Mouse (Mus musculus) 3T3-L1 (cell line): ENCODE data around the gene Baiap2.
A peak's percentile ranks its signal among the peaks of the same experiment; 100 is the strongest.

Source experiments
- DNase-seq: peaks from one replicate; pipeline ENCODE4 v3.0.0-alpha.2; 2015; ENCODE audit warnings: low read depth, low spot score

The Baiap2 gene

DNA sequence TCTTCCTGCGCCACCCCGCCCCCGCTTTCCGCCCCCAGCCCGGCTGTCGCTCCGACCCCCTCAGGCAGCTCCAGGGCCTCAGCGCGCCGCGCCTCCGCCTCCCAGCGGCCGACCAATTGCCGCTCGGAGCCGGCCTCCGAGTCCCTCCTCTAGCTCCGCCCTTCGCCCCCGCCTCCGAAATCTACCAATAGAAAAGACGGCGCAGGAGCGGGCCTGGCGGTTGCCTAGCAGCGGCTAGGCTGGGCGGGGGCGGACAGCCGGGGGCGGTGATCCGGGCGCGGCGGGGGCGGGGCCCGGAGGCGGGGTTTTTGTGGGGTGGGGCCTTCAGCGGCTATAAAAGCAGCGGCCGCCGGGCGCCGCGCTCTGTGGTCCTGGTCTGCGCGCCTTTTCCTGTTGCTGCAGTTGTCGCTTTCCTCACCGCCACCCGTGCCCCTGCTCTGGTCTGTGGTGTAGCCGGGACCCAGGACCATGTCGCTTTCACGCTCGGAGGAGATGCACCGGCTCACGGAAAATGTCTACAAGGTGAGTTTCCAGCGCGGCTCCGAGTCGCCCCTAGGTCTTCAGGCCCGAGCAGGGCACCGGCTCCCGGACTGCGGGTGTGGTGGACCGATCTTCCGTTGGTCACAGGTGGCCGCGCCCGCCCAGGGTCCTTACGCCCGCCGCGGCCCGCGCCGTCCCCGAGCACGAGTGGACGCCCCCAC, at the start of gene Baiap2:
TSS of gene Baiap2 (plus strand) at position 37 of the 701 bp plus-strand sequence.
- DNase-seq, result peak; percentile 97

DNA sequence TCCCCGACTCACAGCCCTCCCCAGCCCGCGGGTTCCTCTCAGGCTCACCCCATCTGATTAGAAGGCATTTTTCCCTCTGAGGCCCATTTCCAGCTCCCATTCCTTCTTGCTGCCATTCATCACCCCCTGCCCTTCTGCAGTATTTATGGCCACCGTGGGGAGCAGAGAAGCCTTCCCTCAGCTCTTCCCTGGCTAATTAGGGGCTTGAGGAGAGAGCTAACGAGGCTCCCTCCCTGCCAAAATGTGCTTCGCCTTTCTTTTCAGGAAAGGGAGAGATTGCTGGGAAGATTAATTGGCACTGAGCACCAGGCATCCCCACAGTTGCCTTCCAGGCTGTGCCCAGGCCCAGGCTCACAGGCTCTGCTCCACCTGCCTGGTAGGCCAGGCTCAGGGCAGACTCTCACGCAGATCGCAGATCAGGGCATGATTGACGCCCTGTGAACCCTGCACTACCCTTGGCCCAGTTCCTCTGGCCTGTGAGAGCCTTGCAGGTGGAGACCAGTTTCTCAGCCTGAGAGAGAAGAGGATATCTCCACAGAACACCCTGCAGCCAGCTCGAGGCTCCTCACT, 48.8 kb upstream of the Baiap2 start:
- DNase-seq, result no peak

DNA sequence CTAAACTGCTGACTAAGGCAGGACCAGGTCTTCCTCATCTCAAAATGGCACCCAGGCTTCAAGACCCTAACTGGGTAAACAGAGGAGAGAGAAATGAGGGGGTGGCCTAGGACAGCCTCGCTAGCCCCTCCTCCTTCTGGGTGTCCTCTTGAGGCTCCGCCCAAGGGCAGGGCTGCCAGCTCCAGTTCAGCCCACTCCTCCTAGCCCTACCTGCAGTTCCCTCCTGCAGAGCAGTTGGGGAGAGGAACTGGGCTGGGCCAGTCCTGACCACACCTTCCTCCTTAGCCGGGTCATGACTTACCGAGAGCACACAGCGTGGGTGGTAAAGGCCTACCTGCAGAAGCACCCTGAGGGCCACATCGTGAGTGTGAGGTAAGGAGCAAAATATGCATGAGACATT, 47.9 kb upstream of the Baiap2 start:
- DNase-seq, result no peak

DNA sequence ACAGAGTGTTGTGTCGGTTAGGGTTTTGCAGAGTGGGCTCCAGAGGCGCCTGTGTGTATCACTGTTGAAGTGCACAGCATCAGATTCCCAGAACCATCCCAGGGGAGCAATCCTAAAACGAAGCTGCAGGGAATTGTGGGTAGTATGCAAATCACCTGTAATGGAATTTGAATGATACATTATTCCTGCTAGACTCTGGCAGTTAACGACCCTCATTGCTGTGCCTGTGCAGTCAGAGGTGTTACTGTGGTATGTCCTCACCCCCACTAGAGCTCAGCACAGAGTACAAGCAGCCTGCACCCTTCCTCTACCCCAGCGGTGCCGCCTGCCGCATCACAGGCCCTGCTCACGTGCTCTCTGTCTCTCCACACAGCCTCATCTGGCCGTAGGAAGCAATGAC, 45.5 kb upstream of the Baiap2 start:
- DNase-seq, result no peak

DNA sequence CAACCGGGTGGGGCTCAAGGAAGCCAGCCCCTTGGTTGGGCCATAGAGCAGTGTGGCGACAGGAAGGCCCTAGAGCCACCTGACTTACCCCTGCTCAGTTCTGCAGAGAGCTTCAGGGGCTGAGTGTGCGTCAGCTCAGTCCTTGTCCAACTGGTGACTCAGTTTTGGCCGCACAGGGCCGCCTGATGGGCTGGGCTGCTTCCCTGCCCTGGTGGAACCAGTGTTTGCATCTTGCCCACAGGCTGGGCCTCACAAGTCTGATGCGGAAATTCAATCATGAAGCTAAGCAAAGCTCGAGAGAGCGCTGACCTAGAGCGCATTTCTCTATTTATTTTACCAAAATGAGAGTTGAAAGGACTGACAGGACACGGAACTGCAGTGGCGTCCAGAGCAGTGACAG, 43.6 kb upstream of the Baiap2 start:
- no peak for DNase-seq

DNA sequence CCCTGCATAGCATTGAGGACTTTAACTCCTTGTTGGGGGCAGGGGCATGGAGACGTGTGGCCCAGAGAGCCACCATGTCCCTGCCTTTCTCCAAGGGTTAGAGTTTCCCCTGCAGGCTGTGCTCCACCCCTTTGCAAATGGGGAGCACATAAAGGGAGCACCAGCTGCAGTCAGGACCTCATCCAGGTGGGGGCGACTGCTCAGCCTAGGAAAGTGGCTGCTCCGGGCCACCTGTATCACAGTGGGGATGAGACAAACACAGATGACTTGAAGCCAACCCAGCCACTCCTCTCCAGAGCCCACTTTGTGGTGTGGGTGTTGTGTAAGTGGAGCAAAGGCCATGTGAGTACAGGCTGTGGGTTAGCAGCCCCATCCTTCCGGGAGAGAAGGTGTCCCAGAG, 41.4 kb upstream of the Baiap2 start:
- DNase-seq, result no peak

DNA sequence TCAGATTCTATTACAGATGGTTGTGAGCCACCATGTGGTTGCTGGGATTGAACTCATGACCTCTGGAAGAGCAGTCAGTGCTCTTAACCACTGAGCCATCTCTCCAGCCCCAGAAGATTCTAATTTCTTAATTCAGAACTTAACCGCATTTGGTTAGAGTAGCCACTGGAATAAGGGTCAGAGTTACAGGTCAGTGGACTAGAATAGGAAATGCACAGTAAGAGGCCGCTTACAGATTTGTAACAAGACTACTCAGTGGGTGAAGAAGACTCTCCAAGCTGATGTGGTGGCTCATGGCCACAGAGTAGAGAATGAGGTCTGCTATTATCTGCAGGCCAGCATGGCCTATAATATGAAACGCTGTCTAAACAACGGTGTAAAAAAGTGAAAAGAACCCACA, 39.7 kb upstream of the Baiap2 start:
- DNase-seq, result no peak

DNA sequence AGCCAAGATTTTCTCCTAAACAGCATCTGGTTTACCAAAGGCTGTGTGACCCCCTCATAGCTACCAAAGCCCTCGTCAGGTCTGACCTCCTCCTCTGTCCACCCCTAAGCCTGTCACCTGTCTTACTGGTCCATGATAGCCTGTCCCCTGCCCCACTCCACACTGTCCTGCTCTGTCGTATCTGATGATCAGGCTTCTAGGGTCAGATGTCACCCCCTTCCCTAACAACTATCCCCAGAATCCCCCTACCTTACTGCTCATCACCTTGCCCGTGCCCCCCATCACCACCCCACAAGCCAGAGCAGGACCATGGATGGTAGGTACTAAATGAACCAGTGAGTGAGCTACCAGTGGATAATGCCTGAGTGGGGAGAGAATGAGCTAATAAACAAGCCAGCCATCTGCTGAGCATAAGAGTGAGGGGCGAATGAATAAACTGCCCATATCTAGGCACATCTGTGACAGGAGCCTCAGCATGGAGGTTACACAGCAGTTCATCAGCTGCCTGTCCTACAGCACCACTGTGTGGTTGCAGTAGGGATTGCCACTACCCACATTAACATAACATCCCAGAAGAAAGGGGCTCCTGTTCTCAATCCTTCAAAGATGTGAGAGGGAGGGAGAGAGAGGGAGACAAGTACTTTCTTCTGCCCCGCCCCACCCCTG, 37.8 kb upstream of the Baiap2 start:
- DNase-seq, result peak; percentile 82

DNA sequence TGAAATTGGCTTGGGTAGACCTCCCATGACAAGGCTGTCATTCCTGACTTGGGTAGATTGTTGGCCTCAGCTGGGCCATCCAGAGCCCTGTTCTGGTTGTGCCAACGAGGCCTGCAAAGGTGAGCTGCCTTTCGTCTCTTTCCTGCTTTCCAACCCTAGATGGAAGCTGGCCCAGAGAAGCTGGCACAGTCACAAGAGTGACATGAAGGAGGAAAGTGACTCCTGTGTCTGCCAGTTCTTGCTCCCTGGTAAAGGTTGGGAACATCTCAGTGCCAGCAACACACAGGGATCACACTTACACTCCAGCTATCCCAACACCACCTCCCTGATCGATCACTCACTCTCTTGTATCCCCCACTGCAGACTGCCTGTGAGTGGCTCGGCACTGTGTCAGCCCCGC, 36.8 kb upstream of the Baiap2 start:
- DNase-seq, result no peak

DNA sequence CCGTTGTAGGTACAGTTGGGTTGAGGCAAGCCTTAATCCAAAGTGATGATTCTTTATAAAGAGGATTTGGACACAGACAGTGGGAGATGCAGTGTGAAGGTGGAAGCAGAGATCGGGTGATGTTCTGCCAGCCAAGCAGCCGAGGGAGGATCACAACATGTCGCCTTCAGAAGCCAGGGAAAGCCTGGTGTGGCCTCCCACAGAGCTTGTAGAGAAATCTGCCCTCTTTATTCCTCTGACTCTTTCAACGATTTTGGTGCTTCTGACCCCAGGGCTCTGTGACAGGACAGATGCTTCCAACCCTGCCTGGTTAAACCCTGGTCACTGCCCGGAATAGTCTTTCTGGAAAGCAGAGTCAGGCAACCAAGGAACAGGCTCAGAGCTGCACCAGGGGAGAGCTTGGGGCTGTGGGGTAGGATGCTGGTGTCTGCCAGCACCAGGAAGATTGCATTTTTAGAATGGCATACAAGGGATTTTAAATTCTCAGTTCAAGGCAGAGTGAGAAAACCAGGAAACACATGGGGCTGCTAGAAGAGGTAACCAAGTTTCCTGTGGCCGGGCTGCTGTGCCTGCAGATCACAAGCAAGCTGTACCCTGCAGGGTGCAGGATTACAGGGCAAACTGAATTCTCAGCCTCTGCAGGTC, 35.4 kb upstream of the Baiap2 start:
- no peak for DNase-seq

DNA sequence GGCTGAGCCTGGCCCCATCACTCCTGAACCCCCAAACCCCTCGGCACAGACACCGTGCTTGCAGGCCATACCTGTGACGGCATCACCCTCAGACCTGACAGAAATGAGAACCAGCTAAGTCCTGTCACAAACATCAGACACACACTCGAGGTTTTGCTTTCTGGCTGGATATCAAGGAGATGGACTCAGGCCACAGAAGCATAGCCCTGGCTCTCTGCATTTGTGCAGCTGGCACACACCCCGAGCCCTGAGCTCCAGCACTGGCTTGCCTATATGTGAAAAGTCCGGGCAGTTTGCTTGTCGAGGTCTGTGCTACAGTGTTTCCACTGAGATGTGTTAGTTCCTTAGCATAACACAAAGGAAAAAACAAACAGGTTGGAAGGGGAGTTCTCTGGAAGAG, 34.9 kb upstream of the Baiap2 start:
- no peak for DNase-seq

DNA sequence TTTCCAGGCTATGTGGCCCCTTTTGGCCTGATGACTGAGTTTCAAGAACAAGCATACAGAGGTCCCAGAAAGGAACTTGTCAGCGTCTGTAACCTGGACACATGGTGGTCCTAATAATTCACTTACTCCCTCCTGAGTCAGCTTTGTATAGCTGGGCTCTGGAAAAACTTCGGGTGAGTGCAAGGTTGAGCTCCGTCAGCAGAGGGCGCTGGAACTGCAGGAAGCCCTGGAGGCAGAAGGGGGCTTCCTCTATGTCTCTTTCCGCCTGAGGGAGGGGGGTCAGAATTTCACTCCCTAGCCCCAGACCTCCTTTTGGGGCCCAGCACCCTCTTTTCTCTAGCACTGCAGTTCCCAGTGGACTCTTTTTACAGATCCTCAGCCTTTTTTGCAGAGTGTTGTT, 33.1 kb upstream of the Baiap2 start:
- DNase-seq, result peak; percentile 76

DNA sequence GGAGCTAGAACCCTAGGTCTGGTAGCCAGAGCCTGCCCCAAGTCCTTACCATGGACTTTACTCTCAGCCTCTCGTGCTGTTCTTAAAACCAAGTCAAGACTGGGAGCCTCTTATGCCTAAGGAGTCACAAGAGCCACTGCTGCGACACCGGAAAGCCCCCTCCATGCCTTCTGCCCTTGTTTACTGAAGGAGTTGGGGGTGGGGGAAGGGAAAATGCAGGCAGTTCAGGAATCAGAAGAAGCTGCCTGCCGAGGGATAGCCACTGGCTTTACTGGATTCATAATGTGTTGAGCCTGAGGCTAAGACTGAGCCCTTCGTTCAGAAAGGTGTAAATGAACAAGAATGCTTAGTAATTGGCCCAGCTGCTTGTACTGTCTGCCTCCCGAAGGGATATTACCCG, 29.7 kb upstream of the Baiap2 start:
- no peak for DNase-seq

DNA sequence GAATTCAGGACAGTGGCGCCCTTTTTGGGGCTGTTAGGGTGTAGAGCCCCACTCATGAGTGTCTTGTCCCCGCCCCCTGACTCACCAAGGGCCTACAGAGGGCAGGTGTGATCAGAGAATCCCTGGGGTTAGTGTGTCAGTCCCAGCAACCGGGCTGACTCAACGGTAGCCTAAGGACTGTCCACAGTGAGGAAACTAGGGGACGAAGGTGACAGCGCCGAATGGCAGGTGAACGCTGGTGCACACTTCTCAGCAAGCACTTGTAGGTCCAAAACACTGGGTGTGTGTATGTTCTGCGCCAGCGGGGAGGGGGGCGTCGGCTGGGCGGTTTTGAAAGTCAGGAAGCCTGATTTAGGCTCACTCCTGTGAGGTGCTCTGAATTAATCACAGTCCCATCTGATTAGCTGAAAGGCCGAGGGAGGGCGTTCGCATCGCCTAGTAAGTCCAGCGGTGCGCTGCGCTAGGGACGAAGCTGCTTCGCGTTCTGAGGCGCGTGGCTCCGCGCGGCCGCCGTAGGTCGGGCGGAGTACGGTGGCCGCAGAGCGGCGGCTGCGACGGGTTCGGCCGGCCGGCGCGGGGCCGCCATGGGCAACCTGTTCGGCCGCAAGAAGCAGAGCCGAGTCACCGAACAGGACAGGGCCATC, 29.1 kb upstream of the Baiap2 start, which contains the start of gene Chmp6:
TSS of gene Chmp6 (plus strand) at position 151 of the 644 bp plus-strand sequence.
- DNase-seq, result peak; percentile 77

DNA sequence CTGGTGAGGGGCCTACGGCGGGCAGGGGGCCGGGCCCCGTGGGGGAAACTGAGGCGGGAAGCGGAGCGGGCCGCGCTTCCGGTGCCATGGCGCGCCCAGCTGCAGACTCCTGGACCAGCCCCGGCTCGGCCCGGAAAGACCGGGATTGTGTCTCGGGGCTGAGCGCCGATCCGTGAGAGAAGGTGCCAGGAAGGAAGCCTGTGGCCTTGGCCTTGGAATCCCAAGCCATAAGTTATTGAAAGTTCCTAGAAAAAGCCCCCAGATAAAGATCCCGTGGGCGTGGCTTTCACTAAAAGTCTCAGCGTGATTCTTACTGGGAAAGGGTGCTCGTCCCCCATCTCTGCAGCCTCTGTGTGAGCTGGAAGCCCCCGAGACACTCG, 28.6 kb upstream of the Baiap2 start:
- DNase-seq, result peak; percentile 48

DNA sequence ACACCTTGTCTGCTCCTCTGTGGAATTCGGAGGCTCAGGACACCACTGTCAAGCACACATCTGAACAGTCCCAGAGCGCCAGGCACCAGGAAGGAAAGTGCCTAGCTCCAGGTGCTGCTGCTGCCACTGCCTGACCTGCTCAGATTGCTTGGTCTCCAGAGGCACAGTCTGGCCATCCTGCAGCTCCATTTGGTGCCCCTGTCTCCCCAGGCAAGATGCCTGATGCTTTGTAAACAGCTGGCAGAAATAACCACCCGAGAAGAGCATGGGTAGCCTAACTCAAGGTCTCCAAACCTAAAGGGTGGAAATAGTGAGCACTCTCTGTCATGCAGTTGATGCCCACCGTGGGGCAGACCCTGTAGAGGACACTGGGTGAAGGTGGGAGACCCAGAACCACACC, 28.2 kb upstream of the Baiap2 start:
- DNase-seq, result no peak

DNA sequence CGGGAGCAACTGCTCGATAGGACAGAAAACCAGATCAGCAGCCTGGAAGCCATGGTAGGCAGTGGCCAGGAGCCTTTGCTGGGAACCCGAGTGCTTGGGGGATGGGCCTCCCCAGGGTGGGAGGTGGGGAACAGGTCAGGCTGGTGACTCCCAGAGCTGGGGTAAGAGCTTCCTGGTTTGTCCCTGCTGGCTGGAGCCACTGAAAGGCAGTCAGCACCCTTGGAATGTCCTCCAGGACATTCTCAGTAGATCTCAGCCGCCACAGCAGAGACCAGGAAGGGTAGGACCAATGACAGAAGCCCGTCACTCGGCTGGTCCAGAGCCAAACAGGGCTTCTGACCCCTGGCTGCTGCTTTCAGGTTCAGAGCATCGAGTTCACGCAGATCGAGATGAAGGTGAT, 26.9 kb upstream of the Baiap2 start:
- DNase-seq, result no peak

DNA sequence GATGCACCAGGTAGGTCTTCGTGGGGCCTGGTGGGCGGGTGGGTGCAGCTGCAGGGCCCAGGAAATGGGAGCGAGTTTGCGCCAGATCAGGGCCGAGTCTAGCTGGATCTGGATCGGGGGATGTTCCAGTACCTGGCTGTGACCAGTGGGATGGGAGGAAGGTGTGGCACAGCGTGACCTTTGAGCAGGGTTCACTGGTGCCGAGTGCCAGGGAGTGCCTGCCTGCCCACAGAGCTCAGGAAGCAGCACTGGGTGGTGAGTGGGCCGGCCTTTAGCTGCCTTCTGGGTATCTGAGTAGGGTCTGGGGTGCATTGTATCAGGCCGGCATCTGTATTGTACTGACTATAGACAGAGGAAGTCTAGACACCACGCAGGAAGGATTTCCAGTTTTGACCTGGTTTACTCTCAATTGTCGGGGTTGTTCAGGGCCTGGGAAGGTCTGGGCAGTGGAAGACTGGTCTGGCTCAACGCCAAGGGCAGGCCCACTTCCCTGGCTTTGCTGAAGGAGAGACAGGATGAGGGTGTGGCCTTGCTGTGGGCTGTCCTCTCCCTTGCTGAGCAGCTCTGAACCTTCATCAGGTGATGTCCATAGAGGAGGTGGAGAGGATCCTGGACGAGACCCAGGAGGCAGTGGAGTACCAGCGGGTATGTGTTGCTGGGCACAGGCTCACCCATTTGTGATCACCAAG, 26.3 kb upstream of the Baiap2 start:
- peak; percentile 71 for DNase-seq

DNA sequence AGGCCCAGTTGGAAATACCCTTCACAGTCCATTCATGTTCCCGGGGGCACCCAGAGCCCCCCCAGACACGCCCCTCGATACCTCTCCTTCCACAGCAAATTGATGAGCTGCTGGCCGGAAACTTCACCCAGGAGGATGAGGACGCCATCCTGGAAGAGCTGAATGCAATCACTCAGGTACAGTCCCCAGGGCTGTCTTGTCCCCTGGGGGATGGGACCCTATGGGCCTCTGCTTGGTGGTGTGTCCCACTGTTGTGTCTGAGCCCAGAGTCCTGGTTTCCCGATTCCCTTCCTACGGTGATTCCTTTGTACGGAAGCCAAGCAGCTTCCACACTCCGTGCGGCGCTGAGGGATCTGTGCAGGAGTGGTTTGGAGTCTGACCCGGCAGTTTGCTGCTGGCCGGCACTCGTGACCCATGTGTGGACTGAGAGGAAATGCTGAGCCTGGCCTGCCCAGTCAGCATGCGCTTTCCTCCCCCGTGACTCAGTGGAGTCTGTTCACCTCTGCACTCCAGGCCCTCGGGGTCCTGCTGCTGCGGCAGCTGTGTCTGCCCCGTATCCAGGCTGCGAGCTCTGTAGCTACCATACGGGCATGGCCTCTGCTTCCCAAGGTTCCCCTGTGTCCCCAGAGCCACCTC, 25.6 kb upstream of the Baiap2 start:
- no peak for DNase-seq

DNA sequence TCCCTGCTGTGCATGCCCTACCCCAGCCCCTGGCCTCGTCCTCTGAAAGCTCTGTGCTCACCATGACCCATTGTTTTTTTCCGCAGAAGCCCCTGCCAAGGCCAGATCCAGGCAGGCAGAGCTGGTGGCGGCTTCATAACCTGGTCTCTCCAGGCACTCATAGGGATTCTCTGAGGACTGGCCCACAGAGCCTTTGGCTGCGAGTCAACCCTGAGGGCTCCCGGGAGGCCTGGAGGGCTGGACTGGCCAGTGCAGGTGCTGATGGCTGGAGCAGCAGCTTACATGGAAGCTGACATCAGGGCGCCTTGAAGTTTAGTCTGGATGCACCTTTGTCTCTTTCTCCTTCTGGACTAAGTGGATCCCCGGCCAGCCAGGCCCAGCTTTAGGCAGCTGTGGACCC, 24.0 kb upstream of the Baiap2 start:
- no peak for DNase-seq

DNA sequence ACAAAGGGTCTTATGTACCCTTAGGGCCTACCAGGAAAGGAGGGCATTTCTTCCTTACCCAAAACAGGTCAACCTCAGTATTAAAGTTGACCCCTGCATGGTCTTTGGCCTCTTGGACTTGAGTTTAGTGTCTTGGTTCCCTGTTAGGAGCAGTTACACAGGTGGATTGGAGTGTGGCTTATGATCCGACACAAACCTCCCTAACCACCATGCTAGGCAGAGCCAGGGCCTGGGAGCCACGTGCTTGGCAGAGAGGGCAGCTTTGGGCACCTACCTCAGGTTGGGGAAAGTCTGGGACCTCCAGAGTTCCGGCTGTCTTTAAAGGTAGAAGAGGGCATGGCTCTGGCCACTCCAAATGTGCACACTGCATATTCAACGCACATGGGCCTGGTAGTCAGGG, 23.1 kb upstream of the Baiap2 start:
- no peak for DNase-seq
